Mouse (Mus musculus) liver, adult 2 months (tissue): ENCODE data around the gene Zbtb41. TPM values are rescaled to one million over a fixed set of nuclear protein-coding genes. Genes with fewer than 3 reads are reported as not detected.
A peak's percentile ranks its signal among the peaks of the same experiment; 100 is the strongest.

Experiments used
- DNase-seq: peaks from one replicate; pipeline ENCODE4 v3.0.0-alpha.2; 2011; ENCODE audit warnings: low read depth, low spot score; ENCODE audit errors: extremely low read depth
- H3K27ac ChIP-seq: fragments of 200-500 bp; replicated peaks from 2 replicates; pipeline ENCODE4 v1.5.1; 2012; ENCODE audit warnings: low read depth, mild to moderate bottlenecking, control low read depth, inconsistent platforms, low read length; ENCODE audit not compliant: insufficient read depth
- H3K27me3 ChIP-seq: fragments of 200-500 bp; 2 replicates; pipeline ENCODE4 v1.6.1; 2012; ENCODE audit warnings: mild to moderate bottlenecking, moderate library complexity, low read length, inconsistent platforms; ENCODE audit not compliant: control insufficient read depth, insufficient read depth
- H3K36me3 ChIP-seq: fragments of 200-500 bp; 2 replicates; pipeline ENCODE4 v1.6.1; 2012; ENCODE audit warnings: low read length, inconsistent platforms; ENCODE audit not compliant: control insufficient read depth, insufficient read depth
- H3K4me1 ChIP-seq: fragments of 200-500 bp; 2 replicates; pipeline ENCODE4 v1.6.1; 2011; ENCODE audit warnings: low read length; ENCODE audit not compliant: control insufficient read depth, insufficient read depth
- H3K4me3 ChIP-seq: fragments of 200-500 bp; 2 replicates; pipeline ENCODE4 v1.5.1; 2011; ENCODE audit warnings: low read depth, mild to moderate bottlenecking, control low read depth, low read length, moderate library complexity; ENCODE audit not compliant: insufficient read depth
- H3K79me2 ChIP-seq: fragments of 200-500 bp; 2 replicates; pipeline ENCODE4 v1.6.1; 2012; ENCODE audit warnings: inconsistent platforms, mild to moderate bottlenecking, low read length, moderate library complexity; ENCODE audit not compliant: control insufficient read depth, insufficient read depth
- H3K9ac ChIP-seq: fragments of 200-500 bp; 2 replicates; pipeline ENCODE4 v1.6.1; 2012; ENCODE audit warnings: low read depth, mild to moderate bottlenecking, control low read depth, inconsistent platforms, low read length
- CTCF ChIP-seq: fragments of 200-500 bp; IDR thresholded peaks from 2 replicates; pipeline ENCODE4 v1.5.1; 2011; ENCODE audit warnings: low read depth, low read length, control low read depth
- POLR2A ChIP-seq: fragments of 200-500 bp; IDR thresholded peaks from 2 replicates; pipeline ENCODE4 v1.6.1; 2011; ENCODE audit warnings: low read length, control low read depth; ENCODE audit not compliant: insufficient read depth; ENCODE audit errors: extremely low read depth
- WGBS: fragments of 180-500 bp; shearing (Covaris S2); methylation state at CpG from one replicate; pipeline ENCODE4 v1.1.7; 2018; 5-methylcytosine and 5-hydroxymethylcytosine counted together
- polyA plus RNA-seq: library from polyadenylated mRNA; depleted of rRNA; stranded (reverse); fragments of >200 nt; gene quantifications from 2 replicates; pipeline ENCODE4 v1.2.3, GENCODE M21; 2012
- total RNA-seq: library from RNA; depleted of rRNA; stranded (reverse); fragments of >200 nt; gene quantifications from 2 replicates; pipeline ENCODE4 v1.2.3, GENCODE M21; 2014

Gene Zbtb41
- total and polyA plus RNA-seq, 2 experiments, result 2.1 to 7.6 TPM

DNA sequence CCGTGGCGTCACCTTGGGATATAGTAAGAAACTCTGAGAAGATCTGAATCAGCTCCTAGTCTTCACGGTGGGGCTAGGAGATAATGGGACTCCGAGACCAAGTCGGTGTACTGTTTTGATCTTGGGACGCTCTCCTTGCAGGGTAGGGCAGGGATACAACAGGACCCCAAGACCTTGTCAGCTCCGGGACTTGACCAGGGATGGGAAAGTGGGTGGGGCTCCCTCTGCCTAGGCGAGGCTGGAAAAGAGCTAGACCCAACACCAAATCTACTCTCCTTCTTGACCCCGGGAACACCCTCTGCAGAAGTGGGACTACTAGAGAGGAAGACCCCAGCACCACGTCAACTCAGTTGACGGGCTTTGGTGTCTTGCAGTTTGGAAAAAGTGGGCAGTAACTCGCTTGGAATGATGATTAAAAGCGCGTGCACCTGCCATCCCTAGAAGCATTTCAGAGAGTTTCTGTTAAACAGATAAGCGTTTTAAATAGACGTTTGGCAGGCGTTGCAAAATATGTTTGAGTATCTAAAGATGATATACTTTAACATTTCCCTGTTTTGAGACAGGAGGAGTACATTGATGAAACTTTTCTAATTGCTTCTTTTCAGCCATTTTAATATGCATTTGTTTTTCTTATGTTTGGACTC, 33.3 kb downstream of the Zbtb41 start:
- Histone ChIP-seq H3K4me3 (peak overlapping the region; percentile 65), H3K27ac (no peak overlapping the region), H3K4me1 (peaks cover 7% of the 10 kb centered on the region), H3K36me3 (peaks cover 2% of the 10 kb centered on the region; the same call in 1 of the 2 replicates), H3K79me2 (no peaks in the 10 kb centered on the region), H3K9ac (peak overlapping the region; percentile 14; the same call in 1 of the 2 replicates), H3K27me3 (no peaks in the 10 kb centered on the region)
- WGBS, result 3% methylated on average over 17 of the region's 17 CpGs
- TF ChIP-seq POLR2A, result no peak
- TF ChIP-seq CTCF, result no peak
- DNase-seq, result no peak

DNA sequence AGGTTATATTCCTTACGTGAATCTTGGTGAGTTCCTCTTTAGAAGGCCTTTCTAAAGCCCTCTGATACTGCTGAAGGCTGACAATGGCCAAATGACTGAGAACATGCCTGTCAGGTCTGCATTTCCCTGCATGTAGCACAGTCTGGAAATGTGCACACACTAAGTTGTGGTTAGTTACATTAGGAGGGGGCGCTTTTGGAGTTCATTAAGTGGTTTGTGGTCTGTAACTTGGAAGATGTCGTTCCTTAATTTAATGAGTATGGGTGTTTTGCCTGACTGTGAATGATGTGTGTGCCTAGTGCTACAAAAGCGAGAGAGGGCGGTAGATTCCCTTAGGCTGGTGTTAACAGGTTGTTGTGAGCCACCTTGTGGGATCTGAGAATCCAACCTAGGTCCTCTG, 38.7 kb downstream of the Zbtb41 start:
- Histone ChIP-seq H3K27ac (no peak overlapping the region), H3K36me3 (no peaks in the 10 kb centered on the region), H3K4me1 (no peaks in the 10 kb centered on the region), H3K27me3 (no peaks in the 10 kb centered on the region), H3K79me2 (no peaks in the 10 kb centered on the region), H3K9ac (no peak overlapping the region), H3K4me3 (no peak overlapping the region)
- no peak for DNase-seq
- TF ChIP-seq CTCF, result no peak
- TF ChIP-seq POLR2A, result no peak
- 96% methylated on average over 5 of the region's 5 CpGs for WGBS

DNA sequence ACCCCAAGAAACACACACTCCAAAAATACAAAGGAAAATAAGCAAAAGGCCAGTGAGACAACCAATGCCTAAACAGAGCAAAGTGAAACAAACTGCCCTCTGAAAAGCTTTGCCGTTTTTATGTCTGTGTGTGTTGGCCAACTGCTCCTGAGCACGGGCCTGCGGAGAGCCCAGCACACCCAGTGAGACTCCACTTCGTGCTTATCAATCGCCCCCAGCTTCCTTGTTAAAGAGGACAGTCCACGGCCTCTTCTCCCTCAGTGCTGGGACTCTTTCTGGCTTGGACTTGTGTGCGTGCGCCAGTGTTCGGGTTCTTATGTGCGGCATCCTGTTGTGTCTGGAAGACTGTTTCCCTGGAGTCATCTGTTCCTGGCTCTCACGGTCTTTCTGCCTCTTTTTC, 43.8 kb downstream of the Zbtb41 start:
- Histone ChIP-seq H3K79me2 (no peaks in the 10 kb centered on the region), H3K27me3 (no peaks in the 10 kb centered on the region), H3K27ac (no peak overlapping the region), H3K4me3 (no peak overlapping the region), H3K4me1 (no peaks in the 10 kb centered on the region), H3K36me3 (no peaks in the 10 kb centered on the region), H3K9ac (no peak overlapping the region)
- DNase-seq, result no peak
- no peak for TF ChIP-seq CTCF
- no peak for TF ChIP-seq POLR2A
- WGBS, result 91% methylated on average over 11 of the region's 11 CpGs

DNA sequence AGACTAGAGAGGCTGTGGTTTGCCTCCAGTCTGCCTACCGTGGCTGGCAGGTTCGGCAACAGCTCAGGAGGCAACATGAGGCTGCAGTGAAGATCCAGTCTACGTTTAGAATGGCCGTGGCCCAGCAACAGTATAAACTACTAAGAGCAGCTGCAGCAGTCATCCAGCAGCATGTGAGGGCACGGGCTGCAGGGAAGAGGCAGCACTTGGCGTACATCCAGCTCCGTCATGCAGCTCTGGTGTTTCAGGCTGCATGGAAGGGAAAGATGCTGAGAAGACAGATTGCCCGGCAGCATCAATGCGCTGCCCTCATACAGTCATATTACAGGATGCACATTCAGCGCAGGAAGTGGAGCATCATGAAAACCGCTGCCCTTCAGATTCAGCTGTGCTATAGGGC, 56.8 kb downstream of the Zbtb41 start:
- Histone ChIP-seq H3K4me1 (no peaks in the 10 kb centered on the region), H3K36me3 (no peaks in the 10 kb centered on the region), H3K79me2 (no peaks in the 10 kb centered on the region), H3K27ac (no peak overlapping the region), H3K9ac (no peak overlapping the region), H3K4me3 (no peak overlapping the region), H3K27me3 (no peaks in the 10 kb centered on the region)
- DNase-seq, result no peak
- 89% methylated on average over 11 of the region's 11 CpGs for WGBS
- TF ChIP-seq POLR2A (no peak), CTCF (no peak)

DNA sequence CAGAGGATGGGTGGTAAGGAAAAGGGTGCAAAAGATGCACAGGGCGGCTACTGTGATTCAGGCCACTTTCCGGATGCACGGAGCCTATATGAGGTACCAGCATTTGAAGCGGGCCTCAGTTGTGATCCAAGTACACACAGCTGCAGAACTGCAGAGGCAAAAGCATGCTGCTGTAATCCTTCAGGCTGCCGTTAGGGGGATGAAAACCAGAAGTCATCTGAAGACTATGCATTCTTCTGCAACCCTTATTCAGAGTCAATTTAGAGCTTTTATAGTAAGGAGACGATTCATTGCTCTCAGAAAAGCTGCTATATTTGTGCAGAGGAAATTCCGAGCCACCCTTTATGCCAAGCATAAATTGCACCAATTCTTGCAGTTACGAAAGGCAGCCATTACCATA, 58.2 kb downstream of the Zbtb41 start:
- H3K27ac ChIP-seq, result no peak overlapping the region
- H3K36me3 ChIP-seq, result no peaks in the 10 kb centered on the region
- DNase-seq, result no peak
- no peak overlapping the region for H3K9ac ChIP-seq
- no peaks in the 10 kb centered on the region for H3K4me1 ChIP-seq
- H3K4me3 ChIP-seq, result no peak overlapping the region
- H3K79me2 ChIP-seq, result no peaks in the 10 kb centered on the region
- TF ChIP-seq POLR2A, result no peak
- no peak for TF ChIP-seq CTCF
- WGBS, result 95% methylated on average over 8 of the region's 8 CpGs
- H3K27me3 ChIP-seq, result no peaks in the 10 kb centered on the region

DNA sequence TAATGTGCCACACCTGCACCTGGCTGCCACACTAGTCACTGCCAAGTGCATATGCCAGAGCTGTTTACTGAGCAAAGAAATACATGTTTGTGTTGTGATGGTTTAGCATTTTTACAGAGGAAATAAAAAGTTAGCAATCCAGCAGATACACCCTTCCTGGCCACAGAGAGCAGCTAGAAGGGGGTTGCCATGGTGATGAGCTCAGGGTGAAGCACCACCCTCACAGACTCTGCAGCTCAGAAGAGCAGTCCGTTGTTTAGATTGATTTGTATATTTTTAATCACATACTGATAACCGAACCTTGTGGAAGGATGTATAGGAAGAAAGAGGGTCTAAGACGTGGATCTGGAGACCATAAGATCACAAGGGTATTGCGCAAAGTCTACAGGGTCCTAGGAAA, 59.1 kb downstream of the Zbtb41 start:
- Histone ChIP-seq H3K27me3 (no peaks in the 10 kb centered on the region), H3K36me3 (no peaks in the 10 kb centered on the region), H3K4me3 (no peak overlapping the region), H3K4me1 (no peaks in the 10 kb centered on the region), H3K79me2 (no peaks in the 10 kb centered on the region), H3K9ac (no peak overlapping the region), H3K27ac (no peak overlapping the region)
- no peak for DNase-seq
- 83% methylated on average over 4 of the region's 4 CpGs for WGBS
- no peak for TF ChIP-seq POLR2A
